Mouse (Mus musculus) limb, embryonic 11.5 days (tissue): ENCODE results near the gene Ints6. TPM values are rescaled to one million over a fixed set of nuclear protein-coding genes. Genes with fewer than 3 reads are reported as not detected.

Experiments used
- ATAC-seq: fragments of 200-750 bp; cut with Nextera tagmentation; 2 replicates; pipeline ENCODE4 v1.8.0; 2017; ENCODE audit warnings: low read depth; ENCODE audit not compliant: insufficient number of reproducible peaks, low FRiP score, low TSS enrichment
- DNase-seq: peaks from one replicate; pipeline ENCODE4 v3.0.0-alpha.2; 2015; ENCODE audit warnings: low spot score
- H3K27ac ChIP-seq: fragments of 300-500 bp; sonication (generic); replicated peaks from 2 replicates; pipeline ENCODE4 v1.5.1; 2014; ENCODE audit warnings: low read depth, mild to moderate bottlenecking, low read length
- H3K27me3 ChIP-seq: fragments of 300-500 bp; sonication (generic); 2 replicates; pipeline ENCODE4 v1.6.1; 2014; ENCODE audit warnings: mild to moderate bottlenecking, low read length, mixed read lengths; ENCODE audit not compliant: control insufficient read depth, insufficient read depth
- H3K36me3 ChIP-seq: fragments of 300-500 bp; sonication (generic); 2 replicates; pipeline ENCODE4 v1.6.1; 2014; ENCODE audit warnings: mild to moderate bottlenecking, low read length, moderate library complexity, mixed read lengths; ENCODE audit not compliant: control insufficient read depth, insufficient read depth
- H3K4me1 ChIP-seq: fragments of 300-500 bp; sonication (generic); 2 replicates; pipeline ENCODE4 v1.6.1; 2014; ENCODE audit warnings: low read length, mixed read lengths; ENCODE audit not compliant: control insufficient read depth, insufficient read depth
- H3K4me2 ChIP-seq: fragments of 300-500 bp; sonication (generic); 2 replicates; pipeline ENCODE4 v1.6.1; 2014; ENCODE audit warnings: low read depth, mild to moderate bottlenecking, moderate library complexity; ENCODE audit not compliant: severe bottlenecking
- H3K4me3 ChIP-seq: fragments of 300-500 bp; sonication (generic); 2 replicates; pipeline ENCODE4 v1.5.1; 2014; ENCODE audit warnings: low read depth, low read length
- H3K9ac ChIP-seq: fragments of 300-500 bp; sonication (generic); 2 replicates; pipeline ENCODE4 v1.6.1; 2014; ENCODE audit warnings: mild to moderate bottlenecking, low read length
- H3K9me3 ChIP-seq: fragments of 300-500 bp; sonication (generic); 2 replicates; pipeline ENCODE4 v1.6.1; 2016; ENCODE audit warnings: low read length; ENCODE audit not compliant: control insufficient read depth
- WGBS: fragments of 180-500 bp; shearing (Covaris S2); extraction: QIAGEN DNeasy Blood & Tissue Kit; methylation state at CpG from one replicate; pipeline ENCODE4 v1.1.7; 2014; 5-methylcytosine and 5-hydroxymethylcytosine counted together
- polyA plus RNA-seq: library from polyadenylated mRNA; unstranded; fragments of >200 nt; fragmentation: Nextera tagmentation; extraction: Ambion mirVana; gene quantifications from 2 replicates; pipeline ENCODE4 v1.2.1, GENCODE M21; 2014

The Ints6 gene
- polyA plus RNA-seq, 1 experiment from 2014 or later: 31.1 TPM

- Histone ChIP-seq H3K27ac (no peak overlapping the region), H3K4me1 (no peaks in the 10 kb centered on the region), H3K9ac (no peak overlapping the region), H3K4me3 (no peak overlapping the region), H3K9me3 (no peaks in the 10 kb centered on the region), H3K27me3 (no peaks in the 10 kb centered on the region), H3K36me3 (no peaks in the 10 kb centered on the region), H3K4me2 (no peak overlapping the region)
- ATAC-seq: no peak
- no peak for DNase-seq
These were observed 36.4 kb downstream of the Ints6 start for GRCm38 (mm10) chr14:62724560-62724959.

- no peaks in the 10 kb centered on the region for H3K27me3 ChIP-seq
- 95% methylated on average over 1 of the region's 1 CpGs for WGBS
- no peaks in the 10 kb centered on the region for H3K9me3 ChIP-seq
- no peak overlapping the region for H3K4me3 ChIP-seq
- H3K27ac ChIP-seq: no peak overlapping the region
- no peaks in the 10 kb centered on the region for H3K4me1 ChIP-seq
- DNase-seq (no peak), ATAC-seq (no peak)
- no peak overlapping the region for H3K9ac ChIP-seq
- no peak overlapping the region for H3K4me2 ChIP-seq
- no peaks in the 10 kb centered on the region for H3K36me3 ChIP-seq
These were observed 39.3 kb downstream of the Ints6 start for GRCm38 (mm10) chr14:62721625-62722024.

GRCm38 (mm10) chr14:62718161-62718560 lies 42.8 kb downstream of the Ints6 start:
- no peaks in the 10 kb centered on the region for H3K4me1 ChIP-seq
- DNase-seq: no peak
- H3K27ac ChIP-seq: no peak overlapping the region
- no peak overlapping the region for H3K4me2 ChIP-seq
- no peak overlapping the region for H3K4me3 ChIP-seq
- no peaks in the 10 kb centered on the region; the same call in 1 of the 2 replicates for H3K36me3 ChIP-seq
- H3K9ac ChIP-seq: no peak overlapping the region
- no peaks in the 10 kb centered on the region for H3K9me3 ChIP-seq
- no peaks in the 10 kb centered on the region for H3K27me3 ChIP-seq
- ATAC-seq: no peak
- WGBS: 90% methylated on average over 2 of the region's 2 CpGs

GRCm38 (mm10) chr14:62673646-62674045 lies 87.3 kb downstream of the Ints6 start:
- H3K36me3 ChIP-seq: no peaks in the 10 kb centered on the region

GRCm38 (mm10) chr14:62664976-62665673 lies 95.8 kb downstream of the Ints6 start:
- no peak overlapping the region for H3K27ac ChIP-seq
- no peaks in the 10 kb centered on the region for H3K9me3 ChIP-seq
- no peak for DNase-seq
- ATAC-seq: no peak
- no peaks in the 10 kb centered on the region for H3K36me3 ChIP-seq
- no peaks in the 10 kb centered on the region for H3K4me1 ChIP-seq
- no peak overlapping the region for H3K4me3 ChIP-seq
- no peak overlapping the region for H3K4me2 ChIP-seq
- 50% methylated on average over 9 of the region's 9 CpGs for WGBS
- no peak overlapping the region for H3K9ac ChIP-seq
- H3K27me3 ChIP-seq: no peaks in the 10 kb centered on the region

More at GRCm38 (mm10) chr14:62673646-62674045, 87.3 kb downstream of the Ints6 start:
- ATAC-seq: no peak
- H3K4me3 ChIP-seq: no peak overlapping the region
- no peak overlapping the region for H3K27ac ChIP-seq
- H3K27me3 ChIP-seq: no peaks in the 10 kb centered on the region
- 93% methylated on average over 3 of the region's 3 CpGs for WGBS
- no peak overlapping the region for H3K9ac ChIP-seq
- H3K4me1 ChIP-seq: no peaks in the 10 kb centered on the region
- H3K9me3 ChIP-seq: no peaks in the 10 kb centered on the region
- DNase-seq: no peak
- H3K4me2 ChIP-seq: no peak overlapping the region

GRCm38 (mm10) chr14:62663367-62663766 lies 97.6 kb downstream of the Ints6 start, which contains the start of gene Serpine3:
Serpine3 (plus strand) TSS chr14:62663667.
- ATAC-seq: no peak
- H3K9ac ChIP-seq: no peak within 1 kb of the TSS
- no peak for DNase-seq
- H3K4me2 ChIP-seq: no peak within 1 kb of the TSS
- no peaks in the 10 kb centered on the region for H3K36me3 ChIP-seq
- H3K4me3 ChIP-seq: no peak within 1 kb of the TSS
- no peaks in the 10 kb centered on the region for H3K27me3 ChIP-seq
- H3K9me3 ChIP-seq: no peaks in the 10 kb centered on the region
- H3K27ac ChIP-seq: no peak within 1 kb of the TSS
- 83% methylated on average over 8 of the region's 8 CpGs for WGBS
- H3K4me1 ChIP-seq: no peaks in the 10 kb centered on the region

GRCm38 (mm10) chr14:62662381-62662780 lies 98.6 kb downstream of the Ints6 start:
- no peaks in the 10 kb centered on the region for H3K9me3 ChIP-seq
- DNase-seq: no peak

GRCm38 (mm10) chr14:62657469-62657868 lies 103.5 kb downstream of the Ints6 start:
- H3K9ac ChIP-seq: no peak overlapping the region
- no peak overlapping the region for H3K27ac ChIP-seq
- 81% methylated on average over 3 of the region's 3 CpGs for WGBS
- no peak overlapping the region for H3K4me2 ChIP-seq
- ATAC-seq (no peak), DNase-seq (no peak)
- no peak overlapping the region for H3K4me3 ChIP-seq
- H3K4me1 ChIP-seq: no peaks in the 10 kb centered on the region
- H3K27me3 ChIP-seq: no peaks in the 10 kb centered on the region
- H3K9me3 ChIP-seq: no peaks in the 10 kb centered on the region
- H3K36me3 ChIP-seq: no peaks in the 10 kb centered on the region

More at GRCm38 (mm10) chr14:62662381-62662780, 98.6 kb downstream of the Ints6 start:
- Histone ChIP-seq H3K27me3 (no peaks in the 10 kb centered on the region), H3K4me2 (no peak overlapping the region), H3K36me3 (no peaks in the 10 kb centered on the region), H3K9ac (no peak overlapping the region), H3K4me3 (no peak overlapping the region), H3K4me1 (no peaks in the 10 kb centered on the region), H3K27ac (no peak overlapping the region)
- 76% methylated on average over 6 of the region's 6 CpGs for WGBS
- ATAC-seq: no peak

- Histone ChIP-seq H3K4me3 (no peak overlapping the region), H3K4me2 (no peak overlapping the region), H3K27me3 (no peaks in the 10 kb centered on the region), H3K9me3 (no peaks in the 10 kb centered on the region), H3K36me3 (no peaks in the 10 kb centered on the region), H3K9ac (no peak overlapping the region), H3K27ac (no peak overlapping the region), H3K4me1 (no peaks in the 10 kb centered on the region)
- DNase-seq: no peak
- WGBS: 83% methylated on average over 7 of the region's 7 CpGs
- ATAC-seq: no peak
These were observed 105.0 kb downstream of the Ints6 start for GRCm38 (mm10) chr14:62655996-62656395.
